Mouse (Mus musculus) myocyte (in vitro differentiated cells): Measurements from ENCODE around the gene Slc51a.
A peak's percentile ranks its signal among the peaks of the same experiment; 100 is the strongest.

Source experiments
- POLR2A ChIP-seq: IDR thresholded peaks from one replicate; pipeline ENCODE4 v1.6.1; 2011; ENCODE audit warnings: low read depth, mild to moderate bottlenecking, control low read depth, moderate library complexity; ENCODE audit not compliant: insufficient read length
- POLR2AphosphoS2 ChIP-seq: IDR thresholded peaks from one replicate; pipeline ENCODE4 v1.6.1; 2011; ENCODE audit warnings: low read depth, control low read depth; ENCODE audit not compliant: insufficient read length

DNA sequence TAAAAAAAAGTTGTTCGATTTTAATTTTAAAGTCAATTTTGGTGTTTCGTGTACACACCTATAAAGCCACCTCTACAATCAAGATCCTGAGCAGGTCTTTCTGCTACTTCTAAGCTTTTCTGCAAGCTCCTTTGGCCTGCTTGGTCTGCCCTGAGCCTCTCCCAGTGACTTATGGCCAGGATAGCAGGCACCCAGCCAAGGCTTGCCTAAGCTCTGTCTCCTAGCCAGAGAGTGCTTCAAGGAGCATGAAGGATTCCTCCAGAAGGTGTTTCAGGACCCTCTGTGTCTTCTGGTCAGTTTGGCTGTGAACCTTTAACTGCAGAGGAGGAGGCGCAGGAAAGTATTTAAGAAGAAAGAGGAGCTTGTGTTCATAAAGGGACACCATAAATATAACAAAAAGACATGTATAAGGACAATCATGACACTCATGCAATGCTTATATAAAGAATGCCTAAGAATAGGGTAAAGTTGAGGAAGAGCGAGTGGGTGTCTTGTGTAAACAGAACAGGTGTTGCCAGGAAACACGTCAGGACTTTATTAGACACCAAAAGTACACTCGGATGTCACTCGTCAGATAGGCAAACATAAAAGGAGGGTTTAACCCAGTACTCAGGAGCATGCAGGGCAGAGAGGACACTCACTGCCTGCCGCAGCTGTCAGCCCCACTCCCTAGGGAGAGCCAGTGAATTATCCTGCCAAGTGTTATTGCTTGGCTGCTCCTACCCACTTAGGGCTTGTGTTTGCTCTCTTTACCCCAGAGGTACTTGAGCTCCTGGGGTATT is 36.0 kb upstream of the Slc51a start:
- TF ChIP-seq POLR2A (peak; percentile 24), POLR2AphosphoS2 (no peak)
